Mouse (Mus musculus) heart, adult 2 months (tissue): ENCODE results near the gene Ntrk2. TPM values are rescaled to one million over a fixed set of nuclear protein-coding genes. Genes with fewer than 3 reads are reported as not detected.

Experiments used
- DNase-seq, 2 experiments: peaks; one replicate each; pipeline ENCODE4 v3.0.0; 2021
- H3K27ac ChIP-seq: fragments of 200-600 bp; 2 replicates; pipeline ENCODE4 v1.8.1; 2022
- H3K27me3 ChIP-seq: fragments of 200-500 bp; 2 replicates; pipeline ENCODE4 v1.6.1; 2012; ENCODE audit warnings: mild to moderate bottlenecking, low read length, inconsistent platforms, mixed read lengths; ENCODE audit not compliant: control insufficient read depth, insufficient read depth
- H3K36me3 ChIP-seq: fragments of 200-500 bp; 2 replicates; pipeline ENCODE4 v1.6.1; 2012; ENCODE audit warnings: low read length, inconsistent platforms; ENCODE audit not compliant: control insufficient read depth, insufficient read depth
- H3K4me1 ChIP-seq: fragments of 200-500 bp; 2 replicates; pipeline ENCODE4 v1.6.1; 2011; ENCODE audit warnings: low read length; ENCODE audit not compliant: control insufficient read depth, insufficient read depth
- H3K4me3 ChIP-seq: fragments of 200-600 bp; 2 replicates; pipeline ENCODE4 v1.8.1; 2022
- H3K79me2 ChIP-seq: fragments of 200-500 bp; replicated peaks from 2 replicates; pipeline ENCODE4 v1.6.1; 2012; ENCODE audit warnings: mild to moderate bottlenecking, inconsistent platforms, low read length, moderate library complexity, mixed read lengths; ENCODE audit not compliant: control insufficient read depth, insufficient read depth
- H3K9ac ChIP-seq: fragments of 200-500 bp; 2 replicates; pipeline ENCODE4 v1.6.1; 2012; ENCODE audit warnings: low read depth, mild to moderate bottlenecking, control low read depth, inconsistent platforms, low read length, mixed read lengths
- CTCF ChIP-seq: fragments of 200-600 bp; IDR thresholded peaks from 2 replicates; pipeline ENCODE4 v1.8.1; 2022; ENCODE audit warnings: antibody characterized with exemption, mild to moderate bottlenecking, moderate library complexity
- EP300 ChIP-seq: fragments of 200-500 bp; IDR thresholded peaks from 2 replicates; pipeline ENCODE4 v1.6.1; 2011; ENCODE audit warnings: low read depth, low read length, control low read depth; ENCODE audit not compliant: insufficient read depth
- POLR2A ChIP-seq: fragments of 200-500 bp; IDR thresholded peaks from 2 replicates; pipeline ENCODE4 v1.6.1; 2011; ENCODE audit warnings: mild to moderate bottlenecking, low read depth, low read length, control low read depth; ENCODE audit not compliant: insufficient read depth
- WGBS: fragments of 180-500 bp; shearing (Covaris S2); methylation state at CpG from one replicate; pipeline ENCODE4 v1.1.7; 2018; 5-methylcytosine and 5-hydroxymethylcytosine counted together
- intact Hi-C: fragments of 180-260 bp; cut with DNase I; formaldehyde crosslinking; loops from one replicate; pipeline ENCODE4 v1.15.1; 2025
- polyA plus RNA-seq: library from polyadenylated mRNA; depleted of rRNA; stranded (reverse); fragments of >200 nt; gene quantifications from 2 replicates; pipeline ENCODE4 v1.2.3, GENCODE M21; 2012
- total RNA-seq, 2 experiments: library from RNA; stranded (reverse); gene quantifications; 2 replicates each; pipeline ENCODE4 v1.2.3; 2021

Gene Ntrk2
- total and polyA plus RNA-seq, 3 experiments = 0.91 to 4.6 (median 1.8) TPM

DNA sequence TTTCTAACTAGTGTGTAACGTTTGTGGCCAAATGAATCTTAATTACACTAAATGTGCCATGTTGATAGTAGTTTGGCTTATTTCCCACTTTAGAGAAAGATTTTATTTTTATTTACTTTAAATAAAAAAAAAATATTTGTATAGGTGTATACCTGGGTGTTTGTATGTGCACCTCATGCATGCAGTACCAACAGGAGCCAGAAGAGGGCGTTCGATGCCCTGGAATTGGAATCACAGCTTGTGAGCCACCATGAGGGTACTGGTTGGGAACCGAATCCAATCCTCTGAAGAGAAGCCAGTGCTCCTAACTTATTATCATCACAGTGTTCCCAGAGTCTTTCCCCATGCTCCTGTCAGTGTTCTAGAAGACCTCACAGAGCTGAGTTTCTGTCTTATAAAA, 42.2 kb downstream of the Ntrk2 start:
- intact Hi-C loops = no loop called here
- H3K27me3 ChIP-seq = no peaks in the 10 kb centered on the region
- DNase-seq = no peak
- H3K79me2 ChIP-seq = no peaks in the 10 kb centered on the region
- H3K4me3 ChIP-seq = no peak overlapping the region
- TF ChIP-seq CTCF (peak; percentile 36), EP300 (no peak)
- no peaks in the 10 kb centered on the region for H3K4me1 ChIP-seq
- no peak overlapping the region for H3K27ac ChIP-seq
- no peaks in the 10 kb centered on the region for H3K36me3 ChIP-seq
- 80% methylated on average over 4 of the region's 4 CpGs for WGBS
- H3K9ac ChIP-seq = no peak overlapping the region

DNA sequence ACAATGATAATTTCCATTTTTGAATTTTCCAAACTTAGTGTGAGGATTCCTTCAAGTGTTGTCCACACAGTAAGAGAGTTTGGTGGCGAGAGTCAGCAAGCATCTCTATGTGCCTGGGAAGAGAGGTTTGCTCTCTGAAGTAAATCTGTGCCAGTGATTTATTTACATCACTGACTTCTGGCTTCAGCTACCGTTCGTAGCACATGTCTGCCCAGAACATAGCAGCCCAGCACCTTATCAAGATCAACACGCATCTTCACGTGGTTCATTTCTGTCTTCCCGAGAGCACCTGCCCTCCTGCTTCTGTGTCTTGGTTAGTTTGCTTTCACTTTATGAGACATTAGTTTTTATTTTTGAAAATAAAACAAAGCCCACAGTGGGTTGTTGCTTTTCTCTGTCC, 47.3 kb downstream of the Ntrk2 start:
- 74% methylated on average over 6 of the region's 6 CpGs for WGBS
- H3K9ac ChIP-seq = no peak overlapping the region
- intact Hi-C loops = no loop called here
- H3K79me2 ChIP-seq = no peaks in the 10 kb centered on the region
- H3K4me1 ChIP-seq = no peaks in the 10 kb centered on the region
- H3K27ac ChIP-seq = no peak overlapping the region
- TF ChIP-seq POLR2A (no peak), EP300 (no peak), CTCF (no peak)
- no peak overlapping the region for H3K4me3 ChIP-seq
- no peaks in the 10 kb centered on the region for H3K27me3 ChIP-seq
- no peak for DNase-seq
- H3K36me3 ChIP-seq = no peaks in the 10 kb centered on the region

DNA sequence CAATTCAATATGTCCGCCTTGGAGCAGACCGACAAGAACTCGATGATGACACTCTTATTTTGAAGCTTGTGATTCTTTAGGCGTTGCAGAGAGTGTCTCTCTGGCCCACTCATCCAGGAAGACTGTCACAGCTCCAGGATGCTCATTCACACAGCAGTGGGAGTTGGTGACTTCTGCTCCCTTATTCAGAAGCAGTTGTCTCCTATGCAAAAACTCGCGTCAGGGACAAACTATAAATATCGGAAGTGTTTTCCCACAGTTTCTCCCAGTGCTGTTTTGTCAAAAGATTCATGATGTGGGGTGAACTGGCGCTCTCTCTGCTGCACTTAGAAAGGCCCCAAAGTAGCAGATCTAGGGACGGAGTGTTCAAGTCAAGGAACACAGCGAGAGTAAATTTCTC, 59.9 kb downstream of the Ntrk2 start:
- no peak for DNase-seq
- intact Hi-C loops = no loop called here
- Histone ChIP-seq H3K27me3 (no peaks in the 10 kb centered on the region), H3K4me3 (no peak overlapping the region), H3K79me2 (no peaks in the 10 kb centered on the region), H3K27ac (no peak overlapping the region), H3K4me1 (no peaks in the 10 kb centered on the region), H3K36me3 (no peaks in the 10 kb centered on the region), H3K9ac (no peak overlapping the region)
- WGBS = 87% methylated on average over 10 of the region's 10 CpGs
- TF ChIP-seq EP300 (no peak), CTCF (no peak), POLR2A (no peak)

DNA sequence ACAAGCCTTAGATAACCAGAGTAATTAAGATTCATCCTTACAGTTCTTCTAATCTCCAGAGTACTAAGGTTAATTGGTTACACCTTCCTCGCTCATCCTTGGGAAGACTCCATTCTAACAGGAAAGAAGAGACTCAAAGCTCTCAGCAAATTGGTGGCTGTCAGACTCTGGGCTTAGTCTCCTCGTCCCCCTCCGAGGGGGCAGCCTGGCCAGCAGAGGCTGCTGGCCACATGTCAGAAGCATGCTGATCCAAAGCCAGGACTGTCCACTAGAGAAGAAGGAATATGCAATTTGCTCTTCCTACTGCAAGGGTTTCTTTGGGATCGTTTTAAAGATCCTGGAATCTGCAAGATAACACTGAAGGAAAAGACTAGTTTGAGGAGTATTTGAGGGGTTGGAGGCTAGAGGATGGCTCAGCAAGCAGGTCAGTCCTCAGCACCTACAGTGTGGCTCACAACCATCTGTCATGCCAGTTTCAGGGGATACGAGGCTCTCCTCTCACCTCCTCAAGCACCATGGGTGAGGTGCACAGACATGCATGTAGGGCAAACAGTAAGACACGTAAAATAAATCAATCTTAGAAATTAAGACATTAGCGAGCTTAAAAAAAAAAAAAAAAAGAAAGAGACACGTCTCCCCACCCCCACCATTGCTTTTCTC, 60.5 kb downstream of the Ntrk2 start:
- Histone ChIP-seq H3K4me1 (no peaks in the 10 kb centered on the region), H3K79me2 (no peaks in the 10 kb centered on the region), H3K36me3 (no peaks in the 10 kb centered on the region), H3K4me3 (no peak overlapping the region), H3K9ac (no peak overlapping the region), H3K27me3 (no peaks in the 10 kb centered on the region), H3K27ac (no peak overlapping the region)
- no peak for TF ChIP-seq EP300
- no peak for TF ChIP-seq CTCF
- TF ChIP-seq POLR2A = no peak
- DNase-seq = no peak
- 67% methylated on average over 8 of the region's 8 CpGs for WGBS
- intact Hi-C loops = no loop called here

DNA sequence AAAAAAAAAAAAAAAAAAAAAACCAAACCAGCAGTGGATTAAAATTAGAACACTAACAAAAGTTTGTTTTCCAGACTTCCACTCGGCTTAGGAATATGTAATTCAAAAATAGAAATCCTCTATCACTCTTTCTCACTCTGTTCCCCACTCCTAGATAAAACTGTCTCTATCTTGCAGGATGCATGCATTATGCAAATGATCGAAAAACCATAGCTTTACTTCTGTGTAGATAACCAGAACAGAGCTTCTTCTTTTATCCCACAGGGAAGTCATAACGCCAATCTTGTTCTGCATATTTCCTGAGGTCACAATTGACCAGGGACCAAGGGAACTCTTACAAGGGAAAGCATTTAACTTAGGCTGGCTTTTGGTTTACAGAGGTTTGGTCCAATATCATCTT, 76.1 kb downstream of the Ntrk2 start:
- WGBS = 45% methylated on average over 3 of the region's 3 CpGs
- Histone ChIP-seq H3K79me2 (no peaks in the 10 kb centered on the region), H3K4me1 (no peaks in the 10 kb centered on the region), H3K27ac (no peak overlapping the region), H3K4me3 (no peak overlapping the region), H3K36me3 (no peaks in the 10 kb centered on the region), H3K27me3 (no peaks in the 10 kb centered on the region), H3K9ac (no peak overlapping the region)
- intact Hi-C loops = no loop called here
- no peak for TF ChIP-seq POLR2A
- no peak for TF ChIP-seq EP300
- no peak for TF ChIP-seq CTCF
- no peak for DNase-seq

DNA sequence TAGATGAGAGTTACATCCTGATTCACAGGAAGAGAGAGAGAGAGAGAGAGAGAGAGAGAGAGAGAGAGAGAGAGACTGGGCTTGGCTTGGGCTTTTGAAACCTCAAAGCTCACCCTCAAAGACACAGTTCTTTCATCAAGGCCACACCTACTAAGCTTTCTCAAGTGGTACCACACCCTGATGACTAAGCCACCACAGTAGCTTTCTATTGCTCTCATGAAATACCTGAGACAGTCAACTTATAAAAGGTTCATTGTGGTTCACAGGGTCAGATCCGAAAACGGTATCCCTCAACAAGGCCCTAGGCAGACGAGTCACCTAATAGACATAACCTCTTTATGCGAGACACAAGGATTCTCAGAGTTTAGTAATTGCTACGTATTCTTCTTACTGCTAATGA, 76.5 kb downstream of the Ntrk2 start:
- H3K4me1 ChIP-seq = no peaks in the 10 kb centered on the region
- intact Hi-C loops = no loop called here
- H3K27ac ChIP-seq = no peak overlapping the region
- no peak overlapping the region for H3K4me3 ChIP-seq
- no peaks in the 10 kb centered on the region for H3K27me3 ChIP-seq
- DNase-seq = no peak
- WGBS = 94% methylated on average over 5 of the region's 5 CpGs
- H3K9ac ChIP-seq = no peak overlapping the region
- no peaks in the 10 kb centered on the region for H3K79me2 ChIP-seq
- TF ChIP-seq CTCF = no peak
- TF ChIP-seq POLR2A = no peak
- no peak for TF ChIP-seq EP300
- no peaks in the 10 kb centered on the region for H3K36me3 ChIP-seq
